Mouse (Mus musculus): ENCODE measurements around the gene Map2. TPM values are rescaled to one million over a fixed set of nuclear protein-coding genes. Genes with fewer than 3 reads are reported as not detected.

Map2 gene
- polyA plus RNA-seq, 1 experiment from 2014 or later: 339 TPM

GRCm38 (mm10) chr1:66323461-66323860, 148.4 kb downstream of the Map2 start:
- 66% methylated on average over 9 of the region's 9 CpGs for WGBS
- H3K27ac ChIP-seq: 0 out of 2 replicates have a peak overlapping the region, but pooled peaks have one; percentile 54
- 0 out of 2 replicates have a peak, but pooled peaks cover 3% of the 10 kb centered on the region for H3K36me3 ChIP-seq (replicated peaks)
- H3K9ac ChIP-seq: peak overlapping the region; percentile 34; the same call in 1 of the 2 replicates
- H3K27me3 ChIP-seq: no peaks in the 10 kb centered on the region
- H3K4me3 ChIP-seq (replicated peaks): peak overlapping the region; percentile 32
- peak overlapping the region; percentile 34 for H3K4me2 ChIP-seq
- H3K4me1 ChIP-seq: peaks cover 40% of the 10 kb centered on the region
- peak; percentile 28; the same call in 1 of the 2 replicates for ATAC-seq (ENCODE audit: low FRiP score)
- H3K9me3 ChIP-seq: no peaks in the 10 kb centered on the region

DNA sequence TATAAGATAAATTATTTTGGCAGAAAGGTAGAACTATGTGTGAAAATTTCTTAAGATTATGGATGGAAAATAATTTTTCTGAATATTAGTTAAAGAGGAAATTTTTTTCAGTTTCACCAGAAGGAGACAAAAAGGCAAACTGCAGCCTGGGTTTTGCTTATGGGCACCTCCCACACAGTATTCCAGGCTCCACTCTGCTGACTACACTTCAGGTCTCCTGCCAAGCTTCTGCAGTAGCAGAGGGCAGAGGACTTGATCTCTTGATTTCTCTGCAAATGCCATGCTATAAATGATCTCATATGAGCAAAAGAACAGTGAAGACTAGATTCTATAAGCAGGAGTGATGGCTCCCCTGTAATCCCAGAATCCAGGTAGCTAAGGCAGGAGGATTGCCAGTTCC, 149.9 kb downstream of the Map2 start:
- Histone ChIP-seq H3K4me1 (peaks cover 37% of the 10 kb centered on the region), H3K9ac (no peak overlapping the region), H3K4me3 (replicated peaks) (no peak overlapping the region), H3K36me3 (replicated peaks) (0 out of 2 replicates have a peak, but pooled peaks cover 3% of the 10 kb centered on the region), H3K4me2 (peak overlapping the region; percentile 34; the same call in 1 of the 2 replicates), H3K27me3 (no peaks in the 10 kb centered on the region), H3K9me3 (no peaks in the 10 kb centered on the region), H3K27ac (no peak overlapping the region)
- no peak for ATAC-seq (ENCODE audit: low FRiP score)

GRCm38 (mm10) chr1:66328996-66329395, 153.9 kb downstream of the Map2 start:
- no peak overlapping the region for H3K4me2 ChIP-seq
- WGBS: 22% methylated on average over 6 of the region's 6 CpGs
- no peak for ATAC-seq (ENCODE audit: low FRiP score)
- peaks cover 15% of the 10 kb centered on the region for H3K4me1 ChIP-seq
- no peak overlapping the region for H3K27ac ChIP-seq
- no peaks in the 10 kb centered on the region for H3K27me3 ChIP-seq
- H3K9ac ChIP-seq: no peak overlapping the region
- H3K4me3 ChIP-seq (replicated peaks): no peak overlapping the region
- no peaks in the 10 kb centered on the region for H3K9me3 ChIP-seq
- 0 out of 2 replicates have a peak, but pooled peaks cover 1% of the 10 kb centered on the region for H3K36me3 ChIP-seq (replicated peaks)

DNA sequence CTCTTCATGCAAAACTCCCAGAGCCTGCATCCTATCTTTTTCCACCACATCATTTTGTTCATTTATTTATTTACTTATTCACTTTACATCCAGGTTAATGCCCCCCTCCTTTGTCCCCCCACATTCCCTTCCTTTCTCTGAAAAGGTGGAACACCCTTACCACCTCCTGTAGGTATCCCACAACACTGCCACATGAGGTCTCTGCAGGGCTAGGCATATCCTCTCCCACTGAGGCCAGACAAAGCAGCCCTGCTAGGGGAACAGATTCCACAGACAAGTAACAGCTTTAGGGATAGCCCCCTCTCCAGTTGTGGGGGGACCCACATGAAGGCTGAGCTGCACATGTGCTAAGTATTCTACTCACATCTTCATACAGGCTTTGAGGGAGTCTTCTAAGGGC, 154.5 kb downstream of the Map2 start:
- Histone ChIP-seq H3K27me3 (no peaks in the 10 kb centered on the region), H3K27ac (no peak overlapping the region), H3K9me3 (no peaks in the 10 kb centered on the region), H3K36me3 (replicated peaks) (no peaks in the 10 kb centered on the region), H3K4me3 (replicated peaks) (no peak overlapping the region), H3K4me2 (no peak overlapping the region), H3K9ac (no peak overlapping the region), H3K4me1 (peaks cover 14% of the 10 kb centered on the region)
- ATAC-seq (ENCODE audit: low FRiP score): peak; percentile 41; the same call in 1 of the 2 replicates

- ATAC-seq (ENCODE audit: low FRiP score): peak; percentile 85
- Histone ChIP-seq H3K4me1 (peaks cover 16% of the 10 kb centered on the region; the same call in 1 of the 2 replicates), H3K27ac (peak overlapping the region; percentile 65; the same call in 1 of the 2 replicates), H3K27me3 (no peaks in the 10 kb centered on the region), H3K9me3 (no peaks in the 10 kb centered on the region), H3K9ac (no peak overlapping the region), H3K36me3 (replicated peaks) (no peaks in the 10 kb centered on the region), H3K4me2 (no peak overlapping the region), H3K4me3 (replicated peaks) (no peak overlapping the region)
- 69% methylated on average over 2 of the region's 2 CpGs for WGBS
These were observed 160.7 kb downstream of the Map2 start for GRCm38 (mm10) chr1:66335724-66336284.

DNA sequence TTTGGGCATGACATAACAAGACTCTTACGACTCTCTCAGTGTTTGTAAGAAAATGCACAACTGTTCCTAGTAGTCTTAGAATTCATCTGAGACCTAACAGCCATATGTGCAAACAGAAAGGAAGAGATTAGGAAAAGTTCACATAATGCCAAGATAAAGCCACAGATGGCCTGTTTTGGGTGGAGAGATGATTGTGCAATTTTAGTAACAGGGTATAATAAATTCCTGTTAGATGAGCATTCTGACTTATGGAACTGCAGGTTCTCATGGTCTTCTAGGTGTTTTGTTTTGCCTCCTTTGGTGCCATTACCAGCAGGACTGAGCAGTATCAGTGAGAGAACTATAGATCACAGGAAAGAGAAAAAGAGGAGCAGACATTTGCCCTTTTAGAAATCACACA, 164.1 kb downstream of the Map2 start:
- Histone ChIP-seq H3K36me3 (replicated peaks) (0 out of 2 replicates have a peak, but pooled peaks cover 3% of the 10 kb centered on the region), H3K27ac (no peak overlapping the region), H3K4me2 (no peak overlapping the region), H3K4me1 (peaks cover 16% of the 10 kb centered on the region; the same call in 1 of the 2 replicates), H3K27me3 (no peaks in the 10 kb centered on the region), H3K9me3 (no peaks in the 10 kb centered on the region), H3K4me3 (replicated peaks) (no peak overlapping the region), H3K9ac (no peak overlapping the region)
- no peak for ATAC-seq (ENCODE audit: low FRiP score)
- 89% methylated on average over 1 of the region's 1 CpGs for WGBS

DNA sequence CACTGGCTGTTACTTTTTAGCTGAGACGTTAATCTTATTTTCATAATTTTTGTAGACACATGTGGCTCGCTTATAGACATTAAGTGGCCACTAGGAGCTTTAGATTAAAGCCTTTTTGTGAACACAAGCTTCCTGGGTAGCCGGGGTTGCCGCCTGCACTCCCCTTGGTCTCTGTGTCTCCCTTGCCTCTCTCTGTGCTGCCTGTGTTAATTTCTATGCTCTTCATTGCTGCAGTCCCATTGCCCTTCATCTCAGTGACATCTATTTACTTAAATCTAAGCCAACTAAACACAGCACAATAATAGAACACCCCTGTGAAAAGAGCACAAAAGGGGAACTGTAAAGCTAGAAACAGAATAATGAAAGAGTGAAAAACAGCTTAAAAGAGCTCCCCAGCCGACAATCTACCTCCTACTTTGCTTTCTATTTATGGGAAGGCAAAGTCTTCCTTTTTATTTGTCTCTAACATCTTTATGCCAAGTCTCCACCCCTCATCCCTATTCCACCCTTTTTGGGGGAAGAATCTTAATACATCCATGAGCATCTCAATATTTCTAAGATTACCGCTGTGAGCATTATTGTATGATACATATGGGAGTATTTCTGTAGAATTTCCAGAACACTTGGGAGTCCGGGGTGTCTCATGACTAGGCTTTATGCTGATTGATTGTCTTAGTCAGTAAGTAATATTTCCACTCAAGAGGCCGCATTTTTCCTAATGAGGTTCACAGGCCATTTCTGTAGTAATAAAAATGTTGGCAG, 173.5 kb downstream of the Map2 start:
- 33% methylated on average over 8 of the region's 8 CpGs for WGBS
- Histone ChIP-seq H3K9me3 (no peaks in the 10 kb centered on the region), H3K27me3 (no peaks in the 10 kb centered on the region), H3K4me2 (no peak overlapping the region), H3K27ac (no peak overlapping the region), H3K4me1 (peaks cover 24% of the 10 kb centered on the region), H3K36me3 (replicated peaks) (no peaks in the 10 kb centered on the region), H3K9ac (no peak overlapping the region), H3K4me3 (replicated peaks) (no peak overlapping the region)
- ATAC-seq (ENCODE audit: low FRiP score): no peak

- Histone ChIP-seq H3K36me3 (replicated peaks) (no peaks in the 10 kb centered on the region), H3K9me3 (no peaks in the 10 kb centered on the region), H3K9ac (no peak overlapping the region), H3K4me3 (replicated peaks) (no peak overlapping the region), H3K4me1 (peaks cover 24% of the 10 kb centered on the region), H3K27ac (no peak overlapping the region), H3K4me2 (no peak overlapping the region), H3K27me3 (no peaks in the 10 kb centered on the region)
- 31% methylated on average over 3 of the region's 3 CpGs for WGBS
- ATAC-seq (ENCODE audit: low FRiP score): peak; percentile 47
These were observed 174.2 kb downstream of the Map2 start for GRCm38 (mm10) chr1:66349166-66349835.

GRCm38 (mm10) chr1:66351366-66351765, 176.3 kb downstream of the Map2 start:
- H3K4me3 ChIP-seq (replicated peaks): no peak overlapping the region
- no peak overlapping the region for H3K4me2 ChIP-seq
- peaks cover 24% of the 10 kb centered on the region for H3K4me1 ChIP-seq

DNA sequence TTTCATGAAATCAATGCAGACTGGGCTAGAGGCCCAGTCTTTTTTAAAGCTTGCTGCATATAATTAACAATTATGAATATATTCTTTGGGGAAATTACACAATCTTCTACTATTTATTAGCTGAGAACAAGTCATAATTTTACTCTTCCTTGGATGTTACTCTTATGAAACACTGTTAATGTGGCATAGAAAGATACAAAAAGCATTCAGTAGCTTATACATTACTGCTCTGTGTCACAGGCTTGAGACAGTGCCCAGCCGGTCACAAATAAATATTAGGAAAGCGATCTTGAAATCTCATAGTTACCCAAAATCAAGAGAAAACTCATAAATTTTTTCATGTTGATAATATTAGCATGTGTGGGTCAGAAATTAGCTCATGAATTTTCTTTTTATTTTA, 186.7 kb downstream of the Map2 start:
- Histone ChIP-seq H3K9me3 (no peaks in the 10 kb centered on the region), H3K4me2 (no peak overlapping the region)
- WGBS: 93% methylated on average over 2 of the region's 2 CpGs

More at GRCm38 (mm10) chr1:66351366-66351765, 176.3 kb downstream of the Map2 start:
- no peaks in the 10 kb centered on the region for H3K36me3 ChIP-seq (replicated peaks)
- H3K9ac ChIP-seq: no peak overlapping the region
- no peaks in the 10 kb centered on the region for H3K27me3 ChIP-seq
- H3K9me3 ChIP-seq: no peaks in the 10 kb centered on the region
- no peak overlapping the region for H3K27ac ChIP-seq
- ATAC-seq (ENCODE audit: low FRiP score): no peak

GRCm38 (mm10) chr1:66363285-66363684, 188.2 kb downstream of the Map2 start:
- peaks cover 15% of the 10 kb centered on the region for H3K36me3 ChIP-seq (replicated peaks)
- 70% methylated on average over 9 of the region's 9 CpGs for WGBS
- H3K4me3 ChIP-seq (replicated peaks): no peak overlapping the region
- H3K27ac ChIP-seq: no peak overlapping the region
- no peak overlapping the region for H3K4me2 ChIP-seq
- H3K4me1 ChIP-seq: peaks cover 5% of the 10 kb centered on the region; the same call in 1 of the 2 replicates
- 0 out of 2 replicates have a peak, but pooled peaks have one; percentile 30 for ATAC-seq (ENCODE audit: low FRiP score)
- no peak overlapping the region for H3K9ac ChIP-seq
- H3K9me3 ChIP-seq: no peaks in the 10 kb centered on the region
- H3K27me3 ChIP-seq: no peaks in the 10 kb centered on the region

More for the DNA sequence above, 186.7 kb downstream of the Map2 start:
- ATAC-seq (ENCODE audit: low FRiP score): no peak
- H3K36me3 ChIP-seq (replicated peaks): peaks cover 4% of the 10 kb centered on the region; the same call in 1 of the 2 replicates
- H3K27me3 ChIP-seq: no peaks in the 10 kb centered on the region
- H3K9ac ChIP-seq: no peak overlapping the region
- H3K27ac ChIP-seq: no peak overlapping the region
- no peak overlapping the region for H3K4me3 ChIP-seq (replicated peaks)
- H3K4me1 ChIP-seq: peaks cover 5% of the 10 kb centered on the region; the same call in 1 of the 2 replicates

DNA sequence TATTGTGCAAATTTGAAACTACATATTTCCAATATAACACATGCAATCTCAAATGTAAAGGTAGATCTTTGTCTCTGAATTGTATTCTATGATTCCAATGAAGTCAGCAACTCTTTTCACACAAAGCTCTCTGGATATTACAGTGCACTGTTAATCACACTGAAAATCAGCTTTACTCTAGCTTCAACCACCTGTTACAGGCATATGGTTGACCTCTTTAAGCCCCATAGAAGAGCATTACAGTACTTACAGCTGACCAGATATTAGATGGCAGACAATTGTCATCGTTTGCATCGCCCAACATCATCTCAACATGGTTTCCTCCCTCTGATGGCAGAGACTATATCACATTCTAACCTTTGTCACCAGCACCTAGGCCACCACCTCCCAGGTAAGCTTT, 189.3 kb downstream of the Map2 start:
- no peak for ATAC-seq (ENCODE audit: low FRiP score)
- WGBS: 94% methylated on average over 2 of the region's 2 CpGs
- H3K36me3 ChIP-seq (replicated peaks): peaks cover 17% of the 10 kb centered on the region
- peaks cover 5% of the 10 kb centered on the region; the same call in 1 of the 2 replicates for H3K4me1 ChIP-seq
- H3K4me2 ChIP-seq: no peak overlapping the region
- no peaks in the 10 kb centered on the region for H3K9me3 ChIP-seq
- no peaks in the 10 kb centered on the region for H3K27me3 ChIP-seq
- no peak overlapping the region for H3K9ac ChIP-seq
- H3K4me3 ChIP-seq (replicated peaks): no peak overlapping the region
- no peak overlapping the region for H3K27ac ChIP-seq
